Mouse (Mus musculus): ENCODE results near the gene Syf2. TPM values are rescaled to one million over a fixed set of nuclear protein-coding genes. Genes with fewer than 3 reads are reported as not detected.
A peak's percentile ranks its signal among the peaks of the same experiment; 100 is the strongest.

The Syf2 gene
- total and polyA plus RNA-seq, 3 experiments: 24.9 to 61.1 (median 48.7) TPM

GRCm38 (mm10) chr4:134924019-134924741 lies 6.5 kb upstream of the Syf2 start:
- WGBS: under 1% methylated on average over 75 of the region's 75 CpGs
- intact Hi-C loops (cut with DNase I): loop anchor here (10.0 kb wide), 3 partner anchors 341 to 1361 kb away; partner anchors contain the start of genes Pdik1l and Zfp46
- peak; percentile 70 to 81 for DNase-seq
- Histone ChIP-seq H3K79me2 (replicated peaks; ENCODE audit: control insufficient read depth, insufficient read depth, low read length) (peaks cover 4% of the 10 kb centered on the region), H3K4me3 (peak overlapping the region; percentile 82), H3K27ac (peak overlapping the region; percentile 100), H3K36me3 (ENCODE audit: control insufficient read depth, insufficient read depth, low read length) (peaks cover 37% of the 10 kb centered on the region), H3K9ac (ENCODE audit: low read depth, low read length) (peak overlapping the region; percentile 91), H3K4me1 (ENCODE audit: control insufficient read depth, insufficient read depth, low read length) (peaks cover 4% of the 10 kb centered on the region), H3K27me3 (ENCODE audit: control insufficient read depth, insufficient read depth, low read length) (no peaks in the 10 kb centered on the region)
- TF ChIP-seq POLR2A (IDR thresholded peaks at IDR 0.05; ENCODE audit: insufficient read depth, low read depth, low read length): peak; percentile 63
- no peak for TF ChIP-seq CTCF (IDR thresholded peaks at IDR 0.05)
- peak; percentile 65; the same call in 1 of the 2 replicates for TF ChIP-seq EP300 (IDR thresholded peaks at IDR 0.05; ENCODE audit: insufficient read depth, low read depth, low read length)

- TF ChIP-seq POLR2A (IDR thresholded peaks at IDR 0.05; ENCODE audit: insufficient read depth, low read depth, low read length) (no peak), CTCF (IDR thresholded peaks at IDR 0.05) (no peak), EP300 (IDR thresholded peaks at IDR 0.05; ENCODE audit: insufficient read depth, low read depth, low read length) (no peak)
- Histone ChIP-seq H3K36me3 (ENCODE audit: control insufficient read depth, insufficient read depth, low read length) (peaks cover 37% of the 10 kb centered on the region), H3K27me3 (ENCODE audit: control insufficient read depth, insufficient read depth, low read length) (no peaks in the 10 kb centered on the region), H3K9ac (ENCODE audit: low read depth, low read length) (0 out of 2 replicates have a peak overlapping the region, but pooled peaks have one; percentile 2), H3K79me2 (replicated peaks; ENCODE audit: control insufficient read depth, insufficient read depth, low read length) (peaks cover 4% of the 10 kb centered on the region), H3K4me3 (peak overlapping the region; percentile 82), H3K4me1 (ENCODE audit: control insufficient read depth, insufficient read depth, low read length) (peaks cover 5% of the 10 kb centered on the region), H3K27ac (peak overlapping the region; percentile 100)
- DNase-seq: peak; percentile 49 to 64
- intact Hi-C loops (cut with DNase I): loop anchor here (10.0 kb wide), 3 partner anchors 340 to 1360 kb away; partner anchors contain the start of genes Pdik1l and Zfp46
- 7% methylated on average over 8 of the region's 8 CpGs for WGBS
These were observed 5.5 kb upstream of the Syf2 start for GRCm38 (mm10) chr4:134925206-134925605.

GRCm38 (mm10) chr4:134927815-134928463 lies 2.8 kb upstream of the Syf2 start:
- no peak for DNase-seq
- Histone ChIP-seq H3K36me3 (ENCODE audit: control insufficient read depth, insufficient read depth, low read length) (peaks cover 42% of the 10 kb centered on the region), H3K27me3 (ENCODE audit: control insufficient read depth, insufficient read depth, low read length) (no peaks in the 10 kb centered on the region), H3K27ac (no peak overlapping the region), H3K4me1 (ENCODE audit: control insufficient read depth, insufficient read depth, low read length) (peaks cover 3% of the 10 kb centered on the region), H3K9ac (ENCODE audit: low read depth, low read length) (no peak overlapping the region), H3K4me3 (no peak overlapping the region), H3K79me2 (replicated peaks; ENCODE audit: control insufficient read depth, insufficient read depth, low read length) (peaks cover 6% of the 10 kb centered on the region)
- 0 out of 2 replicates have a peak, but pooled peaks have one; percentile 15 for TF ChIP-seq EP300 (IDR thresholded peaks at IDR 0.05; ENCODE audit: insufficient read depth, low read depth, low read length)
- no peak for TF ChIP-seq CTCF (IDR thresholded peaks at IDR 0.05)
- peak; percentile 62; the same call in 1 of the 2 replicates for TF ChIP-seq POLR2A (IDR thresholded peaks at IDR 0.05; ENCODE audit: insufficient read depth, low read depth, low read length)
- WGBS: 43% methylated on average over 5 of the region's 5 CpGs
- intact Hi-C loops (cut with DNase I): loop anchor here (10.0 kb wide), 3 partner anchors 337 to 1357 kb away; partner anchors contain the start of genes Pdik1l and Zfp46

GRCm38 (mm10) chr4:134928464-134928836 lies 2.2 kb upstream of the Syf2 start:
- peaks cover 3% of the 10 kb centered on the region for H3K4me1 ChIP-seq (ENCODE audit: control insufficient read depth, insufficient read depth, low read length)
- WGBS: 77% methylated on average over 1 of the region's 1 CpGs
- H3K27ac ChIP-seq: no peak overlapping the region
- no peaks in the 10 kb centered on the region for H3K27me3 ChIP-seq (ENCODE audit: control insufficient read depth, insufficient read depth, low read length)
- no peak overlapping the region for H3K4me3 ChIP-seq
- H3K36me3 ChIP-seq (ENCODE audit: control insufficient read depth, insufficient read depth, low read length): peaks cover 42% of the 10 kb centered on the region
- H3K79me2 ChIP-seq (replicated peaks; ENCODE audit: control insufficient read depth, insufficient read depth, low read length): peaks cover 6% of the 10 kb centered on the region
- H3K9ac ChIP-seq (ENCODE audit: low read depth, low read length): no peak overlapping the region
- intact Hi-C loops (cut with DNase I): loop anchor here (10.0 kb wide), 3 partner anchors 336 to 1356 kb away; partner anchors contain the start of genes Pdik1l and Zfp46
- TF ChIP-seq POLR2A (IDR thresholded peaks at IDR 0.05; ENCODE audit: insufficient read depth, low read depth, low read length) (no peak), CTCF (IDR thresholded peaks at IDR 0.05) (no peak), EP300 (IDR thresholded peaks at IDR 0.05; ENCODE audit: insufficient read depth, low read depth, low read length) (0 out of 2 replicates have a peak, but pooled peaks have one; percentile 6)
- no peak for DNase-seq

- DNase-seq: no peak
- TF ChIP-seq POLR2A (IDR thresholded peaks at IDR 0.05; ENCODE audit: insufficient read depth, low read depth, low read length) (0 out of 2 replicates have a peak, but pooled peaks have one; percentile 21), EP300 (IDR thresholded peaks at IDR 0.05; ENCODE audit: insufficient read depth, low read depth, low read length) (no peak)
- Histone ChIP-seq H3K36me3 (ENCODE audit: control insufficient read depth, insufficient read depth, low read length) (peaks cover 42% of the 10 kb centered on the region), H3K27ac (no peak overlapping the region), H3K4me3 (no peak overlapping the region), H3K79me2 (replicated peaks; ENCODE audit: control insufficient read depth, insufficient read depth, low read length) (0 out of 2 replicates have a peak, but pooled peaks cover 1% of the 10 kb centered on the region), H3K9ac (ENCODE audit: low read depth, low read length) (no peak overlapping the region), H3K4me1 (ENCODE audit: control insufficient read depth, insufficient read depth, low read length) (peaks cover 3% of the 10 kb centered on the region), H3K27me3 (ENCODE audit: control insufficient read depth, insufficient read depth, low read length) (no peaks in the 10 kb centered on the region)
- intact Hi-C loops (cut with DNase I): loop anchor here (10.0 kb wide), 3 partner anchors 335 to 1355 kb away; partner anchors contain the start of genes Pdik1l and Zfp46
- 55% methylated on average over 4 of the region's 4 CpGs for WGBS
These were observed 1.2 kb upstream of the Syf2 start for GRCm38 (mm10) chr4:134929536-134929935.

Data from heart, adult 2 months (tissue).